Mouse (Mus musculus) liver, embryonic 11.5 days (tissue): Measurements from ENCODE around the gene Arhgap45. TPM values are rescaled to one million over a fixed set of nuclear protein-coding genes. Genes with fewer than 3 reads are reported as not detected.
A peak's percentile ranks its signal among the peaks of the same experiment; 100 is the strongest.

ENCODE experiments used
- ATAC-seq: fragments of 200-750 bp; cut with Nextera tagmentation; replicated peaks from 2 replicates; pipeline ENCODE4 v1.8.0; 2017; ENCODE audit warnings: moderate number of reproducible peaks, mild to moderate bottlenecking, moderate TSS enrichment, moderate library complexity; ENCODE audit not compliant: low FRiP score
- DNase-seq: peaks from one replicate; pipeline ENCODE4 v3.0.0-alpha.2; 2017; ENCODE audit warnings: low spot score
- H3K27ac ChIP-seq: fragments of 300-500 bp; sonication (generic); 2 replicates; pipeline ENCODE4 v1.5.1; 2014; ENCODE audit warnings: mild to moderate bottlenecking, low read depth, low read length, control low read depth
- H3K27me3 ChIP-seq: fragments of 300-500 bp; sonication (generic); replicated peaks from 2 replicates; pipeline ENCODE4 v1.6.1; 2014; ENCODE audit warnings: low read length, mixed read lengths; ENCODE audit not compliant: control insufficient read depth, insufficient read depth
- H3K36me3 ChIP-seq: fragments of 300-500 bp; sonication (generic); 2 replicates; pipeline ENCODE4 v1.6.1; 2014; ENCODE audit warnings: mild to moderate bottlenecking, low read length, moderate library complexity, mixed read lengths; ENCODE audit not compliant: control insufficient read depth, insufficient read depth
- H3K4me1 ChIP-seq: fragments of 300-500 bp; sonication (generic); replicated peaks from 2 replicates; pipeline ENCODE4 v1.6.1; 2014; ENCODE audit warnings: low read length, mixed read lengths; ENCODE audit not compliant: control insufficient read depth, insufficient read depth
- H3K4me2 ChIP-seq: fragments of 300-500 bp; sonication (generic); 2 replicates; pipeline ENCODE4 v1.6.1; 2014; ENCODE audit warnings: mild to moderate bottlenecking, control low read depth, moderate library complexity
- H3K4me3 ChIP-seq: fragments of 300-500 bp; sonication (generic); 2 replicates; pipeline ENCODE4 v1.5.1; 2014; ENCODE audit warnings: low read depth, low read length, control low read depth
- H3K9ac ChIP-seq: fragments of 300-500 bp; sonication (generic); 2 replicates; pipeline ENCODE4 v1.6.1; 2014; ENCODE audit warnings: low read depth, low read length, control low read depth
- H3K9me3 ChIP-seq: fragments of 300-500 bp; sonication (generic); 2 replicates; pipeline ENCODE4 v1.6.1; 2016; ENCODE audit warnings: low read length, inconsistent platforms, mixed read lengths; ENCODE audit not compliant: control insufficient read depth
- WGBS: fragments of 180-500 bp; shearing (Covaris S2); extraction: QIAGEN DNeasy Blood & Tissue Kit; methylation state at CpG from one replicate; pipeline ENCODE4 v1.1.7; 2014; 5-methylcytosine and 5-hydroxymethylcytosine counted together
- polyA plus RNA-seq: library from polyadenylated mRNA; unstranded; fragments of >200 nt; fragmentation: Nextera tagmentation; extraction: Ambion mirVana; gene quantifications from 2 replicates; pipeline ENCODE4 v1.2.1, GENCODE M21; 2014

The Arhgap45 gene
- polyA plus RNA-seq, 1 experiment from 2014 or later: 29.4 TPM

DNA sequence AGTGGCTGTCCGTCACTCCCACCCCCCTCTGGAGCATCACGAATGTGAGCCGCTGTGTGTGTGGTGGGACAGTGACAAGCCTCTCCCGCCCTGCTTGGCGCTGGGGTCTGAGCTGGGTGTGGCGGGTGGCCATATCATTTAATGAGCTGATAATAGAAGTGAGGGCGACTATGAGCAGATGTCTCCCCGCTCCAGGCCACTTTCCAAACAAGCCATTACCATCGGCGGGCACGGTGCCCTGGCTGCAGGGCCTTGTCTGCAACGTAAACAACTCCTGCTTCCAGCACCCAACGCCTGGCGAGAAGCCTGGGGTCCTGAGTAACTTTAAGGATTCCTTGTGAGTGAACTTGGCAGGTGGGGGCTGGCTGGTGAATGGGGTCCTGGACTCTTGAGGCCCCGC lies 18.6 kb upstream of the Arhgap45 start:
- H3K27ac ChIP-seq: peak overlapping the region; percentile 80
- peak; percentile 25; the same call in 1 of the 2 replicates for ATAC-seq
- WGBS: 15% methylated on average over 15 of the region's 15 CpGs
- peak overlapping the region; percentile 89 for H3K4me2 ChIP-seq
- peak overlapping the region; percentile 69 for H3K9ac ChIP-seq
- H3K9me3 ChIP-seq: no peaks in the 10 kb centered on the region
- H3K27me3 ChIP-seq: peaks cover 4% of the 10 kb centered on the region
- peaks cover 17% of the 10 kb centered on the region for H3K36me3 ChIP-seq
- H3K4me3 ChIP-seq: peak overlapping the region; percentile 66
- no peak for DNase-seq
- H3K4me1 ChIP-seq: peaks cover 34% of the 10 kb centered on the region

DNA sequence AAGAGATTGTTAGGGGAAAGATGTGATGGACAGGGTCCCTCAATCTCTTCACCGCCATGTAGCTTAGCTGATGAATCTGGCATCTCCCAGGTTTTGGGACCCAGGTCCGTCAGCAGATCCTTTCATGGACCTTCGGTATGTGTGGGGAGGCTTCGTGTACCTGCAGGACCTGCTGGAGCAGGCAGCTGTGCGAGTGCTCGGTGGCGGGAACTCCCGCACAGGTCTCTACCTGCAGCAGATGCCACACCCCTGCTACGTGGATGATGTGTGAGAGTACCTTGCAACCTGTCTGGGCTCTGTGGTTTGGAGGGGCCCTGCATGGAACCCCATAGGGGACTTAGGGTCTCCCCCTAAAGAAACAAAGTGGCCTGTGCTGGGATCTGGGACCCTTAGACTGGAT lies 14.5 kb upstream of the Arhgap45 start:
- H3K4me3 ChIP-seq: no peak overlapping the region
- no peak overlapping the region for H3K4me2 ChIP-seq
- peaks cover 43% of the 10 kb centered on the region for H3K4me1 ChIP-seq
- no peak for ATAC-seq
- no peaks in the 10 kb centered on the region for H3K9me3 ChIP-seq
- H3K9ac ChIP-seq: no peak overlapping the region
- no peaks in the 10 kb centered on the region for H3K36me3 ChIP-seq
- peaks cover 4% of the 10 kb centered on the region for H3K27me3 ChIP-seq
- DNase-seq: no peak
- H3K27ac ChIP-seq: no peak overlapping the region
- WGBS: 81% methylated on average over 9 of the region's 9 CpGs

DNA sequence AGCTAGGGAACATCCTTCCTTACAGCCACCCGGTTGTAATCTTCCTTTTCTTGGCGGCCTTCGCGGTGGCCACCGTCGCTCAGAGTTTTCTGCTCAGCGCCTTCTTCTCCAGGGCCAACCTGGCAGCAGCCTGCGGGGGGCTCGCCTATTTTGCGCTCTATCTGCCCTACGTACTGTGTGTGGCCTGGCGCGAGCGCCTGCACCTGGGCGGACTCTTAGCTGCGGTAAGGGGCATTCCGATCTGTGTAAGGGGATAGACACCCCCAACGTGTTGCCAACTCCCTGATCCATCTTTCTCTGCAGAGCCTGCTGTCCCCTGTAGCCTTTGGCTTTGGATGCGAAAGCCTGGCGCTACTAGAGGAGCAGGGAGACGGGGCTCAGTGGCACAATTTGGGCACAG lies 13.6 kb upstream of the Arhgap45 start:
- H3K4me1 ChIP-seq: peaks cover 38% of the 10 kb centered on the region
- DNase-seq (no peak), ATAC-seq (no peak)
- H3K9ac ChIP-seq: peak overlapping the region; percentile 38; the same call in 1 of the 2 replicates
- peak overlapping the region; percentile 49 for H3K4me2 ChIP-seq
- no peak overlapping the region; the same call in 1 of the 2 replicates for H3K4me3 ChIP-seq
- H3K27me3 ChIP-seq: peaks cover 4% of the 10 kb centered on the region
- H3K9me3 ChIP-seq: no peaks in the 10 kb centered on the region
- WGBS: 42% methylated on average over 21 of the region's 21 CpGs
- peaks cover 2% of the 10 kb centered on the region; the same call in 1 of the 2 replicates for H3K36me3 ChIP-seq
- H3K27ac ChIP-seq: peak overlapping the region; percentile 61

DNA sequence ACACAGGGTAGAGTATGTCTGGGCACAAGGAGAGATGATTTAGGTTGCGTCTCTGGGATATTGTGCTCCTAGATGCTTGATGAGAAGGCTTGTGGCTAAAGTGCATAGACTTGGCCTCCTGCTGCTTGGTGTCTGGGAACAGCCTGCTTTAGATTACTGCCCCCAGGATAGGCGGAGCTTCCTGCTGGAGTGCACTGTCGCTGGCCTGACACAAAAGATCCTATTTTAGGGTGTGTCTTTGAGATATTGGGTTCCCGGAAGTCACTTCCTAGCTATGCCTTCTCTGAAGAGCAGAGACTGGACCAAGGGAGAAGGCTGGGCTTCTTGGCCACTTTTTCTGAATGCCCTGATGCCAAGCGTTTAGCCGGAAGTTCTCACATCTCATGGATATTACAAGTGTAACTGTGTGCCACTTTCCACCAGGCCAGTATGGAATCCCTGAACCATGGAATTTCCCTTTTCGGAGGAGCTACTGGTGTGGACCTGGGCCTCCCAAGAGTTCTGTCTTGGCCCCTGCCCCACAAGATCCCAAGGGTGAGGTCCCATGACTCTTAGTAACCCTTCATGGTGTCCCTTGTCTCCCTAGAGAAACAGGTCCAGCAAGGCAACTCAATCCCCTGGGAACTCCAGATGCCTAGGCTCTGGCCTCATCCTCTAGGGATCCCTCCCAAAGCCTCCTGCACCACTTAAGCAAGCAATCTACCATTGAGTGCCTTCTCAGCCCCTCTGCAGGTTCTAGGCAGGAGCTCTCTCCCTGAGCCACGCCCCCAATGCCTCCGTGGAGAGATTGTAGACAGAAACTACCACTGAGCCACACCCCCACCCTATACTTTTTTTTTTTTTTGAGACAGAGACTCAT lies 12.8 kb upstream of the Arhgap45 start:
- Histone ChIP-seq H3K4me3 (no peak overlapping the region), H3K27ac (peak overlapping the region; percentile 61), H3K9ac (peak overlapping the region; percentile 38; the same call in 1 of the 2 replicates), H3K27me3 (peaks cover 4% of the 10 kb centered on the region), H3K36me3 (peaks cover 6% of the 10 kb centered on the region; the same call in 1 of the 2 replicates), H3K4me2 (peak overlapping the region; percentile 49), H3K9me3 (no peaks in the 10 kb centered on the region), H3K4me1 (peaks cover 33% of the 10 kb centered on the region)
- WGBS: 48% methylated on average over 9 of the region's 9 CpGs
- no peak for DNase-seq
- ATAC-seq: peak; percentile 73

DNA sequence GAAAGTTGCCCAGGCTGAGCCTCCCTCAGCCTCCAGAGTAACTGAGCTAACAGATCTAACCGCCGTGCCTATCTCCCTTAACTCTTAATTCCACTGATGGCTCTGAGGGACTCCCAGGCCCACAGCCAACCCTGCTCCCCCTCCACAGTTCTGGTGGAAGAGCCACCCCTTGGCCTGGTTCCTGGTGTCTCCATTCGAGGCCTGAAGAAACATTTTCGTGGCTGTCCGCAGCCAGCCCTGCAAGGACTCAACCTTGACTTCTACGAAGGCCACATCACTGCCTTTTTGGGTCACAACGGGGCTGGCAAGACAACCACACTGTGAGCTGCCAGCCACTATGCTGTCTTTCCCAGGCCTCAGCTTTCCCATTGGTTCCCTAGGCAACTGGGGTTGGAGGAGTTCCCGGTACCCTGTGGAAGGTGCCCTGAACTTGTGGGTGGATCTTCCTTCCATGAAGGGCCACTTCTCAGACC lies 12.2 kb upstream of the Arhgap45 start:
- 0 out of 2 replicates have a peak overlapping the region, but pooled peaks have one; percentile 14 for H3K9ac ChIP-seq
- H3K4me3 ChIP-seq: no peak overlapping the region
- DNase-seq (no peak), ATAC-seq (no peak)
- peak overlapping the region; percentile 43; the same call in 1 of the 2 replicates for H3K27ac ChIP-seq
- peaks cover 4% of the 10 kb centered on the region for H3K27me3 ChIP-seq
- no peaks in the 10 kb centered on the region for H3K9me3 ChIP-seq
- H3K4me1 ChIP-seq: peaks cover 33% of the 10 kb centered on the region
- WGBS: 81% methylated on average over 8 of the region's 8 CpGs
- H3K36me3 ChIP-seq: peaks cover 12% of the 10 kb centered on the region; the same call in 1 of the 2 replicates
- H3K4me2 ChIP-seq: no peak overlapping the region

DNA sequence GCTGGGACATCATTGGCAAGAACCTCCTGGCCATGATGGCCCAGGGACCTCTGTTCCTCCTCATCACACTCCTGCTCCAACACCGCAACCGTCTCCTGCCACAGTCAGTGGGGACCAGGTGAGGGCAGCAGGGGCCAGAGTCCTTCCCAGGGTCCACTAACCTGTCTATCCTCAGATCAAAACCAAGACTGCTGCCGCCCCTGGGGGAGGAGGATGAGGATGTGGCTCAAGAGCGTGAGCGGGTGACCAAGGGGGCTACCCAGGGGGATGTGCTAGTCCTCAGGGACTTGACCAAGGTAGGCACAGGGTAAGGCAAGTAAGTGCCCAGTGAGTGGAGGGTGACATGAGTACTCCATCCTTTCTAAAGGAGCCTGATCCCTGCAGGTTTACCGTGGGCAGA lies 4.7 kb upstream of the Arhgap45 start:
- H3K4me3 ChIP-seq: no peak overlapping the region
- H3K36me3 ChIP-seq: peaks cover 35% of the 10 kb centered on the region
- 92% methylated on average over 6 of the region's 6 CpGs for WGBS
- no peak overlapping the region for H3K27ac ChIP-seq
- ATAC-seq: no peak
- no peak for DNase-seq
- H3K9ac ChIP-seq: no peak overlapping the region
- peaks cover 11% of the 10 kb centered on the region; the same call in 1 of the 2 replicates for H3K9me3 ChIP-seq
- peaks cover 11% of the 10 kb centered on the region; the same call in 1 of the 2 replicates for H3K4me1 ChIP-seq
- no peak overlapping the region for H3K4me2 ChIP-seq
- H3K27me3 ChIP-seq: peaks cover 21% of the 10 kb centered on the region

DNA sequence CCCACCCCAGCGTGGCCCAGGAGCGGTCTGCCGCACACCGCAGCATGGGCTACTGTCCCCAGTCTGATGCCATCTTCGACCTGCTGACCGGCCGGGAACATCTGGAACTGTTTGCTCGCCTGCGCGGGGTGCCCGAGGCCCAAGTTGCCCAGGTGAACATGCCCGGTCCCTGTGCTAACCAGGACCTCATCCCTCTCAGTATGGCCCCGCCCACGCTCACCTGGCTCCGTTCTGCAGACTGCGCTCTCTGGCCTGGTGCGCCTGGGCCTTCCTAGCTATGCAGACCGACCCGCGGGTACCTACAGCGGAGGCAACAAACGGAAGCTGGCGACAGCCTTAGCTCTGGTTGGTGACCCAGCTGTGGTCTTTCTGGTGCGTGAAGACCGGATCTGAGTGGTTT lies 2.8 kb upstream of the Arhgap45 start:
- peaks cover 30% of the 10 kb centered on the region for H3K36me3 ChIP-seq
- no peak overlapping the region for H3K9ac ChIP-seq
- H3K27me3 ChIP-seq: peaks cover 21% of the 10 kb centered on the region
- DNase-seq (no peak), ATAC-seq (no peak)
- H3K4me3 ChIP-seq: no peak overlapping the region
- 60% methylated on average over 25 of the region's 25 CpGs for WGBS
- H3K9me3 ChIP-seq: peaks cover 11% of the 10 kb centered on the region; the same call in 1 of the 2 replicates
- H3K4me2 ChIP-seq: no peak overlapping the region
- H3K4me1 ChIP-seq: peaks cover 17% of the 10 kb centered on the region
- no peak overlapping the region for H3K27ac ChIP-seq

DNA sequence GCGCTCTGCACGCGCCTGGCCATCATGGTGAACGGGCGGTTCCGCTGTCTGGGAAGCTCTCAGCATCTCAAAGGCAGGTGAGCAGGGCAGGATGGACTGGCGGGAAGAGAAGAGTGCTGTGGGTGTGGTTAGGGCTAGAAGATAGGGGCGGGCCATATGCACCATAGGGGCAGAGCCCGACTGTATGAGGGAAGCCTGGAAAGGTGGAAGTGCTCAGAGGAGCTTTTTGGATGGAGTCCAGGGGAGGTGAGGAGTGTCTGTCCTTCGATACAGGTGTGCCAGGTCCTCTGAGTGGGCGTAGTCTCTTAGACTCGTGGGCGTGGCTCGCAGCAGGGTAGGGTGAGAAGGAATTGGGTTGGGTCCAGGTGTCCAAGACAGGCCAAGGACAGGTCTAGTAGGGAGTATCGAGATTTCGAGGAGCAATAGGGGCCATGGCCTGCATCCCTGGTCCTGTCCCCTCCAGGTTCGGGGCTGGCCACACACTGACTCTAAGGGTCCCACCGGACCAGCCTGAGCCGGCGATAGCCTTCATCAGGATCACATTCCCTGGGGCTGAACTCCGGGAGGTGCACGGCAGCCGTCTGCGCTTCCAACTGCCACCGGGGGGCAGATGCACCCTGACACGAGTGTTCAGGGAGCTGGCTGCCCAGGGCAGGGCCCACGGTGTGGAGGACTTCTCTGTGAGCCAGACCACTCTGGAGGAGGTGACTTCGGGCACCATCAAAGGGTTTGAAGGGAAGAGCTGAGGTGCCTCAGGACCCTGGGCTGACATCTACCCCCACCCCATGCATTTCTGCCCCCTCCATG lies 1.8 kb upstream of the Arhgap45 start:
- Histone ChIP-seq H3K27ac (no peak overlapping the region), H3K4me3 (no peak overlapping the region), H3K27me3 (peaks cover 21% of the 10 kb centered on the region), H3K9ac (no peak overlapping the region), H3K9me3 (peaks cover 11% of the 10 kb centered on the region; the same call in 1 of the 2 replicates), H3K36me3 (peaks cover 19% of the 10 kb centered on the region), H3K4me1 (peaks cover 28% of the 10 kb centered on the region), H3K4me2 (no peak overlapping the region)
- 46% methylated on average over 28 of the region's 28 CpGs for WGBS
- no peak for ATAC-seq
- DNase-seq: no peak
